Mouse (Mus musculus) left cerebral cortex, adult 9 months (tissue): Measurements from ENCODE around the gene Coch.
"Not testable (repeated sequence)": the region's sequence is repeated elsewhere in the genome, so short reads cannot be mapped to it uniquely, and the experiment has no call there.

Experiments
- DNase-seq, 2 experiments: peaks; one replicate each; pipeline ENCODE4 v3.0.0; 2022; ENCODE audit warnings: low spot score in 2 of 2

The Coch gene

GRCm38 (mm10) chr12:51636689-51637470, 43.7 kb downstream of the Coch start:
- DNase-seq: no peak

- DNase-seq: no peak
Observed at GRCm38 (mm10) chr12:51641871-51642270, 48.7 kb downstream of the Coch start.

GRCm38 (mm10) chr12:51649401-51649800, 56.3 kb downstream of the Coch start:
- not testable (repeated sequence) for DNase-seq
